Mouse (Mus musculus) midbrain, embryonic 15.5 days (tissue): ENCODE measurements at regions not wholly inside any gene's neighbourhood (a gene's known extent, or its start where the extent isn't known, plus 50 kb on each side); places are given as distances from the start of the nearest gene placed in this dataset.

Experiments
- ATAC-seq: fragments of 200-750 bp; cut with Nextera tagmentation; replicated peaks from 2 replicates; pipeline ENCODE4 v1.8.0; 2017; ENCODE audit warnings: moderate TSS enrichment
- H3K27ac ChIP-seq: fragments of 300-500 bp; sonication (generic); 2 replicates; pipeline ENCODE4 v1.5.1; 2015; ENCODE audit warnings: mild to moderate bottlenecking, inconsistent platforms
- H3K27me3 ChIP-seq: fragments of 300-500 bp; sonication (generic); replicated peaks from 2 replicates; pipeline ENCODE4 v1.6.1; 2015; ENCODE audit warnings: inconsistent platforms
- H3K36me3 ChIP-seq: fragments of 300-500 bp; sonication (generic); replicated peaks from 2 replicates; pipeline ENCODE4 v1.6.1; 2015; ENCODE audit warnings: inconsistent platforms
- H3K4me1 ChIP-seq: fragments of 300-500 bp; sonication (generic); 2 replicates; pipeline ENCODE4 v1.6.1; 2015; ENCODE audit warnings: inconsistent platforms
- H3K4me2 ChIP-seq: fragments of 300-500 bp; sonication (generic); 2 replicates; pipeline ENCODE4 v1.6.1; 2015; ENCODE audit warnings: inconsistent platforms, mild to moderate bottlenecking, moderate library complexity
- H3K4me3 ChIP-seq: fragments of 300-500 bp; sonication (generic); 2 replicates; pipeline ENCODE4 v1.5.1; 2015; ENCODE audit warnings: mild to moderate bottlenecking, inconsistent platforms
- H3K9ac ChIP-seq: fragments of 300-500 bp; sonication (generic); 2 replicates; pipeline ENCODE4 v1.6.1; 2015; ENCODE audit warnings: mild to moderate bottlenecking, inconsistent platforms
- H3K9me3 ChIP-seq: fragments of 300-500 bp; sonication (generic); 2 replicates; pipeline ENCODE4 v1.6.1; 2016; ENCODE audit warnings: inconsistent platforms
- WGBS: fragments of 180-500 bp; shearing (Covaris S2); methylation state at CpG from one replicate; pipeline ENCODE4 v1.1.7; 2015; ENCODE audit warnings: mixed read lengths; 5-methylcytosine and 5-hydroxymethylcytosine counted together

- no peak for ATAC-seq
- Histone ChIP-seq H3K9ac (no peak overlapping the region), H3K4me1 (peaks cover 37% of the 10 kb centered on the region), H3K9me3 (no peaks in the 10 kb centered on the region), H3K27me3 (peaks cover 6% of the 10 kb centered on the region), H3K27ac (no peak overlapping the region), H3K36me3 (no peaks in the 10 kb centered on the region), H3K4me3 (no peak overlapping the region), H3K4me2 (no peak overlapping the region)
- 55% methylated on average over 5 of the region's 5 CpGs for WGBS
Observed at GRCm38 (mm10) chr2:166429918-166430317, 274.5 kb upstream of the Sulf2 start.

- no peak overlapping the region for H3K27ac ChIP-seq
Observed at GRCm38 (mm10) chr2:166429494-166429893, 274.0 kb upstream of the Sulf2 start.

DNA sequence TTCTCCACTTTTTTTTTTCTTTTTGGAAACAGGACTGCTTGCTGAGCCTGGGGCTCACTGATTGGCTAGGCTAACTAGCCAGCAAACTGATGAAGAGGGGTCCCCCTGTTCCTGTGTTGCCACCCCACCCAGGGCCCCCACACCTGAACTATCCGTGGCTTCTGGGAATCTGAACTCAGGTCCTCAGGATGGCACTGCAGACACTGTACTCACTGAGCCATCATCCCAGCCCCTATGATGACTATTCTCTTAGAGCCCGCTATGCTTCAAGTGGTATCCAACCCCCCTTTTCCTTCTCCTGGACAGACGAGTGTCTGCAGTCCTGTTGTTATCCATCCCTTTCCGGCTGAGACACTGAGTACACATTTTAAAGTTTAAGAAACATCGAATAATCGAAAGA, 271.9 kb upstream of the Sulf2 start:
- Histone ChIP-seq H3K27me3 (peaks cover 7% of the 10 kb centered on the region), H3K36me3 (no peaks in the 10 kb centered on the region), H3K4me2 (no peak overlapping the region), H3K4me3 (no peak overlapping the region), H3K4me1 (peaks cover 24% of the 10 kb centered on the region), H3K9ac (no peak overlapping the region), H3K27ac (no peak overlapping the region), H3K9me3 (no peaks in the 10 kb centered on the region)
- 75% methylated on average over 6 of the region's 6 CpGs for WGBS
- ATAC-seq: no peak

More at GRCm38 (mm10) chr2:166429494-166429893, 274.0 kb upstream of the Sulf2 start:
- ATAC-seq: no peak
- Histone ChIP-seq H3K27me3 (peaks cover 7% of the 10 kb centered on the region), H3K4me2 (no peak overlapping the region), H3K9ac (no peak overlapping the region), H3K4me1 (peaks cover 32% of the 10 kb centered on the region), H3K36me3 (no peaks in the 10 kb centered on the region), H3K4me3 (no peak overlapping the region), H3K9me3 (no peaks in the 10 kb centered on the region)
- 86% methylated on average over 12 of the region's 12 CpGs for WGBS

DNA sequence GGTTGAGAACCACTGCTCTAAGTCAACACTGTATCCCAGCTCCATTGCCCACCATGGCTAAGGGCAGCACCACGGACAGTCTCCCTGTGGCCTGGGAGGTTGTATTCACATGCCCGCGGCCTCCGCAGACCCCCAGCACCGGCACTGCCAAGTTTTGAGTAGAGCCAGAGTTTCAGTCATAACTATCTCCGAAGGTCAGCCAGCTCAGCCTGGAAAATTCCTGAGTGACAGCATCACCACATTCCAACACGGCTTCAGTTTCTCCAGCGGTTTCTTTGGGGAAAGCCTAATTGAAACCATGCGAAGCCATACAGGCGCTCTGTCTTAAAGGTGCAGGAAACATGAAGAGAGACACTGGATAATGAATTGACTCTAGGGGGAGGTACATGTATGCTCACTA, 271.5 kb upstream of the Sulf2 start:
- Histone ChIP-seq H3K36me3 (no peaks in the 10 kb centered on the region), H3K4me3 (no peak overlapping the region), H3K9ac (no peak overlapping the region), H3K4me1 (peaks cover 24% of the 10 kb centered on the region), H3K4me2 (no peak overlapping the region), H3K9me3 (no peaks in the 10 kb centered on the region), H3K27ac (no peak overlapping the region), H3K27me3 (peaks cover 7% of the 10 kb centered on the region)
- no peak for ATAC-seq
- WGBS: 52% methylated on average over 10 of the region's 10 CpGs

DNA sequence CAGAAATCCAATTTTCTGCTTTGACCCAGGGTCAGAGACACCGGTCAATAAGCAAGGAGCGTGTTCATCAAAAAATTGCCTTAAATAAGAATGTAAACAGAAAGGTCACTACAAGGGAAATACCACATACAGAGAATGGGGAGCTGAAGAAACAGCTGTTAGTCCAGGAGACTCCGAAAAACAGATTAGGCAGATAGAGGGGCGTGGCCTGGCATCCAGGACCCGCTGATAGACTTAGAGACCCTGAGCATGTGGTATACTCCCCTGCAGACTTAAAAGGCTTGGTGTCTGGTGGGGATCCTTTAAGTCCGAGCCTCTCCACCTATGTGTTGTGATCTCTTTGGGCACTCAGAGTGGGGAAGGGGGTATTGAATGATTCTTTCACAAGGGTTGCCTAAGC, 271.0 kb upstream of the Sulf2 start:
- no peaks in the 10 kb centered on the region for H3K9me3 ChIP-seq
- no peak overlapping the region for H3K27ac ChIP-seq
- H3K27me3 ChIP-seq: peaks cover 7% of the 10 kb centered on the region
- ATAC-seq: no peak
- H3K4me1 ChIP-seq: peaks cover 24% of the 10 kb centered on the region
- no peak overlapping the region for H3K4me2 ChIP-seq
- 37% methylated on average over 6 of the region's 6 CpGs for WGBS
- no peaks in the 10 kb centered on the region for H3K36me3 ChIP-seq
- no peak overlapping the region for H3K4me3 ChIP-seq
- H3K9ac ChIP-seq: no peak overlapping the region

DNA sequence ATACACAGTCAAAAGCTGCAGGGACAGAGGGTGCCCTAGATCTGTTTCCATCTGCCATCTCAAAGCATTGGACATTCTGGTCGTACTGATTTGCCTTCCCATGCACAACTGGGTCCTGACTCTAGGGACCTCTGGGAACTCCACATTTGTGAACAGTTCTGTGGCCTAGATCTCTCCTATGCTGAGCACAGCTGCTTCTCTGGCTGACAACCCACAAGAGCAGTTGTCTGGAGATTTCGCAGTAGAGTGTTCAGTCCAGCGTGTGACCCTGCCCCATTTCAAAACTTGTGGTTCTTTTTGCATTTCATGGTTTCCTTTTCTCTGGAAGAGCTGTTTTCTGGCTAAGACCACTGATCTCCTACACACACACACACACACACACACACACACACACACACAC, 269.7 kb upstream of the Sulf2 start:
- ATAC-seq: no peak

DNA sequence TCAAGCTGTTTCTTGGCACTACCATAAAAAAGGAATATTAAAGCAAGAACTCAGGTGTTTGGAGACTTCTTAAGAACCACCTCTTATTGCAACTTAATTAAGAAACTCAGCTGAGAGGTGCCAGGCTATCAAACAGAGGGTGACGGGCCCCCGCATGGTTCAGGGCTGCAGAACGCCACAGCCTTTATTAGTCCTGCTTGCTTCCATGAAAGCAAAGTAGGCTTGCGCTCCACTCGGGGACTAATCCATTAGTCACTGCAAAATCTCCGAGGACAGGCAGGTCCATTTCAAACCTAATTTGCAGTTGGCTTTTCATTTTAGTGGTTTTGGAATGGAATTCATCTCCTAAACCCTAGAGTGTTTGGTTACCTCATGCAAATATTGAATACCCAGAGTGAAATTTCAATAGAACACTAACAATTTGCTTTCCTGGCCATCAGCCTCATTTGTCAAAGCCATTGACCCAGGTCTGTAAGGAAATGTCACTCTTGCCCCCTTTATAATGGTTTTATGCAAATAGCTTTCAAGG, 267.7 kb upstream of the Sulf2 start:
- Histone ChIP-seq H3K36me3 (no peaks in the 10 kb centered on the region), H3K27me3 (peaks cover 7% of the 10 kb centered on the region), H3K4me1 (peaks cover 31% of the 10 kb centered on the region), H3K27ac (no peak overlapping the region; the same call in 1 of the 2 replicates), H3K4me3 (no peak overlapping the region), H3K9ac (no peak overlapping the region), H3K4me2 (no peak overlapping the region), H3K9me3 (no peaks in the 10 kb centered on the region)
- no peak for ATAC-seq
- 14% methylated on average over 6 of the region's 6 CpGs for WGBS

More for the DNA sequence above, 269.7 kb upstream of the Sulf2 start:
- H3K36me3 ChIP-seq: no peaks in the 10 kb centered on the region
- 89% methylated on average over 3 of the region's 3 CpGs for WGBS
- H3K27ac ChIP-seq: no peak overlapping the region
- H3K9me3 ChIP-seq: no peaks in the 10 kb centered on the region
- H3K9ac ChIP-seq: no peak overlapping the region
- peaks cover 7% of the 10 kb centered on the region for H3K27me3 ChIP-seq
- H3K4me3 ChIP-seq: no peak overlapping the region
- H3K4me1 ChIP-seq: peaks cover 24% of the 10 kb centered on the region
- no peak overlapping the region for H3K4me2 ChIP-seq

- Histone ChIP-seq H3K27me3 (peaks cover 4% of the 10 kb centered on the region; the same call in 1 of the 2 replicates), H3K4me2 (no peak overlapping the region), H3K36me3 (no peaks in the 10 kb centered on the region), H3K4me1 (peaks cover 23% of the 10 kb centered on the region), H3K4me3 (no peak overlapping the region), H3K9me3 (no peaks in the 10 kb centered on the region), H3K9ac (no peak overlapping the region), H3K27ac (no peak overlapping the region)
- ATAC-seq: no peak
- 68% methylated on average over 8 of the region's 8 CpGs for WGBS
Observed at GRCm38 (mm10) chr2:166420275-166420674, 264.8 kb upstream of the Sulf2 start.

- H3K4me2 ChIP-seq: no peak overlapping the region
- H3K36me3 ChIP-seq: no peaks in the 10 kb centered on the region
- 43% methylated on average over 9 of the region's 9 CpGs for WGBS
- peaks cover 23% of the 10 kb centered on the region for H3K4me1 ChIP-seq
- H3K9me3 ChIP-seq: no peaks in the 10 kb centered on the region
- no peaks in the 10 kb centered on the region for H3K27me3 ChIP-seq
- H3K27ac ChIP-seq: no peak overlapping the region
- ATAC-seq: no peak
- no peak overlapping the region for H3K4me3 ChIP-seq
- H3K9ac ChIP-seq: no peak overlapping the region
Observed at GRCm38 (mm10) chr2:166419271-166419670, 263.8 kb upstream of the Sulf2 start.

- H3K4me3 ChIP-seq: no peak overlapping the region
- H3K4me1 ChIP-seq: peaks cover 18% of the 10 kb centered on the region
- no peak overlapping the region for H3K27ac ChIP-seq
- no peaks in the 10 kb centered on the region for H3K36me3 ChIP-seq
- no peak for ATAC-seq
- no peak overlapping the region for H3K9ac ChIP-seq
- H3K4me2 ChIP-seq: no peak overlapping the region
- 80% methylated on average over 8 of the region's 8 CpGs for WGBS
- no peaks in the 10 kb centered on the region for H3K9me3 ChIP-seq
- H3K27me3 ChIP-seq: no peaks in the 10 kb centered on the region
Observed at GRCm38 (mm10) chr2:166418279-166418678, 262.8 kb upstream of the Sulf2 start.

DNA sequence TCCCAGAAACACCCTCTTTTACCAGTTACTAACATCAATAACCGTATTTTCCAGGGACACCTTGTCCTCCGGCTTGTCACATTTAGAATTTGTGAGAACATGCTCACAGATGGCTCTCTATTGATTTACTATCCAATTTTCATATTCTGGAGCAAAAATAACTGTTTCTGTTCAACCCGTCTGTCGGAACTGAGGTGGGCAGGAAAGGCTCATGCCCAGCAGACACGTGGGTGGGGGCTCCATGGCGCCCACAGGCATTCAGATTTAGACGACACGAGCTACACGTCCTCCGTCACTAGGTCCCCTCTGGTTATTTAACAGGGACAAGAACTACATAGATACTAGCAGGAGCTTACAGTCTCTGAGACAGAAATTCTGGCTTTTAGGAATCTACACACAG, 262.2 kb upstream of the Sulf2 start:
- H3K9me3 ChIP-seq: no peaks in the 10 kb centered on the region
- no peak overlapping the region for H3K27ac ChIP-seq
- no peaks in the 10 kb centered on the region for H3K27me3 ChIP-seq
- H3K4me1 ChIP-seq: peaks cover 16% of the 10 kb centered on the region
- no peak overlapping the region for H3K9ac ChIP-seq
- H3K4me2 ChIP-seq: no peak overlapping the region
- no peak for ATAC-seq
- 81% methylated on average over 10 of the region's 10 CpGs for WGBS
- H3K4me3 ChIP-seq: no peak overlapping the region
- no peaks in the 10 kb centered on the region for H3K36me3 ChIP-seq

DNA sequence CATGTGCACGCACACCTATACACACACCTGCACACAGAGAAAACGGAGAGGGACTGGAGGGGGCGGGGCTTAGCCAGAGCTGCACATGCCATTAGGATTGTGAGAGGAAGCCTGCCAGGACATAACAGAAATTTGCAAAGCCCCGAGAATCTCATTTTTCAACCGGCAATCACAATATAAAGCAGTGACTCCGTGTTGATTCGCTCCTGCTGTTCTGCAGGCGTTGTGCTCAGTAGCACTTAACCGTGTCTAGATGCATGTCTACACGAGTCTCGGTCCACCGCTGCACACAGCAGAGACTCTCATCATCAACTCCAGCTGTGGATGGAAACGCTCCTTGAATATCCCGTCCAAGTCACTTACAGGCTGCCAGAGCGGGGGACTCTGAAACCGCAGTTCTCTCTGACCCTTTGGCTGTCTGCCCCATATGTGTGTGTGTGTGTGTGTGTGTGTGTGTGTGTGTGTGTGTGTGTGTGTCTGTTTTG, 260.1 kb upstream of the Sulf2 start:
- no peaks in the 10 kb centered on the region for H3K27me3 ChIP-seq
- ATAC-seq: no peak
- peaks cover 26% of the 10 kb centered on the region for H3K4me1 ChIP-seq
- no peak overlapping the region for H3K4me2 ChIP-seq
- no peak overlapping the region for H3K9ac ChIP-seq
- no peak overlapping the region for H3K27ac ChIP-seq
- H3K4me3 ChIP-seq: no peak overlapping the region
- H3K9me3 ChIP-seq: no peaks in the 10 kb centered on the region
- no peaks in the 10 kb centered on the region for H3K36me3 ChIP-seq
- 67% methylated on average over 16 of the region's 16 CpGs for WGBS

DNA sequence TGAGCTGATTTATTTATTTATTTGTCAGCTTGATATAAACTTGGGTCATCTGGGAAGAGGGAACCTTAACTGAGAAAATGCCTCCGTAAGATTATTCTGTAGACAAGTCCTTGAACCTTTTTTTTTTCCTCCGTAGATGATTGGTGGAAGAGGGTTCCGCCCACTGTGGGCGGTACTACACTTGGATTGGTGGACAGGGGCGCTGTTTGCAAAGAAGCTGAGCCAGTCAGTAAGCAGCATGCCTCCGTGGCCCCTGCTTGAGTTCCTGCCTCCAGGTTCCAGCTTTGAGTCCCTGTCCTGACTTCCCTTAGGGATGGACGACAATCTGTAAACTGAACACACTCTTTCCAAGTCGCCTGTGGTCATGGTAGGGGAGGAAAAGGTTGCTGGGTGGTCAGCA, 259.4 kb upstream of the Sulf2 start:
- Histone ChIP-seq H3K9ac (no peak overlapping the region), H3K27me3 (no peaks in the 10 kb centered on the region), H3K4me3 (no peak overlapping the region), H3K36me3 (no peaks in the 10 kb centered on the region), H3K27ac (no peak overlapping the region), H3K9me3 (no peaks in the 10 kb centered on the region), H3K4me1 (peaks cover 22% of the 10 kb centered on the region), H3K4me2 (no peak overlapping the region)
- no peak for ATAC-seq
- 86% methylated on average over 8 of the region's 8 CpGs for WGBS
